Mouse (Mus musculus) limb, embryonic 14.5 days (tissue): ENCODE results near the gene Phf6. TPM values are rescaled to one million over a fixed set of nuclear protein-coding genes. Genes with fewer than 3 reads are reported as not detected.

Source experiments
- ATAC-seq: fragments of 200-750 bp; cut with Nextera tagmentation; 2 replicates; pipeline ENCODE4 v1.8.0; 2017; ENCODE audit warnings: low read depth, moderate number of reproducible peaks, moderate TSS enrichment; ENCODE audit not compliant: low FRiP score
- DNase-seq: peaks from one replicate; pipeline ENCODE4 v3.0.0-alpha.2; 2015; ENCODE audit warnings: low spot score
- H3K27ac ChIP-seq: fragments of 300-500 bp; sonication (generic); replicated peaks from 2 replicates; pipeline ENCODE4 v1.5.1; 2014; ENCODE audit warnings: low read depth, mild to moderate bottlenecking, low read length, moderate library complexity, mixed read lengths
- H3K27me3 ChIP-seq: fragments of 300-500 bp; sonication (generic); 2 replicates; pipeline ENCODE4 v1.6.1; 2014; ENCODE audit warnings: low read length, mixed read lengths; ENCODE audit not compliant: control insufficient read depth, insufficient read depth
- H3K36me3 ChIP-seq: fragments of 300-500 bp; sonication (generic); 2 replicates; pipeline ENCODE4 v1.6.1; 2014; ENCODE audit warnings: mild to moderate bottlenecking, low read length, moderate library complexity, mixed read lengths; ENCODE audit not compliant: control insufficient read depth, insufficient read depth
- H3K4me1 ChIP-seq: fragments of 300-500 bp; sonication (generic); 2 replicates; pipeline ENCODE4 v1.6.1; 2014; ENCODE audit warnings: antibody characterized with exemption, low read length, mixed read lengths; ENCODE audit not compliant: control insufficient read depth, insufficient read depth
- H3K4me2 ChIP-seq: fragments of 300-500 bp; sonication (generic); replicated peaks from 2 replicates; pipeline ENCODE4 v1.6.1; 2014; ENCODE audit warnings: low read depth, mild to moderate bottlenecking, low read length, moderate library complexity; ENCODE audit not compliant: severe bottlenecking
- H3K4me3 ChIP-seq: fragments of 300-500 bp; sonication (generic); replicated peaks from 2 replicates; pipeline ENCODE4 v1.5.1; 2014; ENCODE audit warnings: low read length
- H3K9ac ChIP-seq: fragments of 300-500 bp; sonication (generic); 2 replicates; pipeline ENCODE4 v1.6.1; 2014; ENCODE audit warnings: mild to moderate bottlenecking, low read depth, low read length, moderate library complexity; ENCODE audit not compliant: severe bottlenecking
- H3K9me3 ChIP-seq: fragments of 300-500 bp; sonication (generic); 2 replicates; pipeline ENCODE4 v1.6.1; 2016; ENCODE audit warnings: low read length; ENCODE audit not compliant: control insufficient read depth
- POLR2A ChIP-seq: fragments of 200-500 bp; IDR thresholded peaks from 2 replicates; pipeline ENCODE4 v1.8.0; 2012; ENCODE audit warnings: inconsistent platforms, mild to moderate bottlenecking, moderate library complexity, borderline replicate concordance; ENCODE audit not compliant: insufficient read depth, insufficient read length; ENCODE audit errors: extremely low read depth
- WGBS: fragments of 180-500 bp; shearing (Covaris S2); extraction: QIAGEN DNeasy Blood & Tissue Kit; methylation state at CpG from one replicate; pipeline ENCODE4 v1.1.7; 2014; 5-methylcytosine and 5-hydroxymethylcytosine counted together
- polyA plus RNA-seq, 2 experiments: library from polyadenylated mRNA; depleted of rRNA in 1 of 2; stranded (reverse) in 1 of 2; unstranded in 1 of 2; fragments of >200 nt; fragmentation: Nextera tagmentation in 1 of 2; extraction: Ambion mirVana in 1 of 2; gene quantifications; 2 replicates each; pipeline versions ENCODE4 v1.2.1 to v1.2.3; 2012 to 2014

Phf6 gene
- polyA plus RNA-seq, 2 experiments, result 26.1 to 40.3 TPM

DNA sequence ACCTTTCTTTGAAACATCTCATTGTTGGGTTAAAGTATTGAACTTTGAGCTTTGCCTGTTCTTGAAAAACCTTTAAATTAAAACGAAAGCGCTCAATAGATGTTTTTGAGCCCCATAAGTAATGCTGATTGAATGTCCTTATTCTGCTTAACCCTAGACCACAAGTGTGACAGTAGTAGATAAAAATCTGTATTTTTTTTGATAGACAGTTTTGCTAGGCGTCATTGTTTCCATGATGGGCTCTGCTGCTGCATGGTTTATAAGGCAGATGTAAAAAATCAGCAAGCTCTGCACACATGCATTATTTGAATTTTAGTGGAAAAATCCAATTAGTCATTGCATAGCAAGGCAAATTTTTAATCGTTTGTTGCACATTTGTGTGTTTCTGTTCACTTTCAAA, 1.8 kb downstream of the Phf6 start:
- Histone ChIP-seq H3K9me3 (no peaks in the 10 kb centered on the region), H3K36me3 (no peaks in the 10 kb centered on the region), H3K27me3 (no peaks in the 10 kb centered on the region), H3K4me1 (no peaks in the 10 kb centered on the region), H3K9ac (peak overlapping the region; percentile 81; the same call in 1 of the 2 replicates), H3K27ac (no peak overlapping the region), H3K4me2 (peak overlapping the region; percentile 54), H3K4me3 (peak overlapping the region; percentile 61)
- TF ChIP-seq POLR2A, result no peak
- no peak for DNase-seq
- no peak for ATAC-seq
- WGBS, result 55% methylated on average over 4 of the region's 4 CpGs

DNA sequence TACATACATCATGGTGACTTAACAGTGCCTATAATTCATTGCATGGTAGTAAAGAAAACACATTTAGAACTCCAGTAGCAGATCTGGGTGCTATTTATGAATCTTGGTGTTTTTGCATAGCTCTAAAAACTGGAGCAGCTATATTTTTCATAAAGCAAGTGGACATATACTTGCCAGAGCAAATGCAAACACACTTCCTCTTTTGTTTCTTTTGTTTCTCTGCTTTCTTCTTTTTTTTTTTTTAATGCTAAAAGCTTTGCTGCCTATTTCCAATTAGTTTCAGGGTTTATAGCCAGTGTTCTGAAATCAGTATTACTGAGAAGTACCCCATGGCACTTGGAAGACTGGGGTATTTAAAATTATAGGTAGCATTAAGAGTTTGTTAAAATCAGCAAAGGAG, 2.6 kb downstream of the Phf6 start:
- Histone ChIP-seq H3K4me3 (no peak overlapping the region), H3K27me3 (no peaks in the 10 kb centered on the region), H3K27ac (no peak overlapping the region), H3K4me2 (no peak overlapping the region; the same call in 1 of the 2 replicates), H3K4me1 (no peaks in the 10 kb centered on the region), H3K9ac (no peak overlapping the region), H3K9me3 (no peaks in the 10 kb centered on the region), H3K36me3 (no peaks in the 10 kb centered on the region)
- DNase-seq (no peak), ATAC-seq (no peak)
- no peak for TF ChIP-seq POLR2A

DNA sequence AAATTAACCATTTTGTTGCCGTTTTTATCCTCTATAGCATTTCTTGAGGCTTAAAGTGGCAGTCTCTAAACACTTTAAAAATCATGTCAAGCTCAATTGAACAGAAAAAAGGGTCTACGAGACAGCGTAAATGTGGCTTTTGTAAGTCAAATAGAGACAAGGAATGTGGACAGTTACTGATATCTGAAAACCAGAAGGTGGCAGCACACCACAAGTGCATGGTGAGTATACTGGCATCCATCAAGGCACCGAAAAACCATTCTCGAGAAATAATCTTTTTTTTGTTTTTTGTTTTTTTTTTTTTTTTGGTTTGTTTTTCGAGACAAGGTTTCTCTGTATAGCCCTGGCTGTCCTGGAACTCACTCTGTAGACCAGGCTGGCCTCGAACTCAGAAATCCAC, 4.5 kb downstream of the Phf6 start:
- Histone ChIP-seq H3K4me2 (no peak overlapping the region), H3K9ac (no peak overlapping the region), H3K4me1 (no peaks in the 10 kb centered on the region), H3K9me3 (no peaks in the 10 kb centered on the region), H3K4me3 (no peak overlapping the region), H3K27me3 (no peaks in the 10 kb centered on the region), H3K36me3 (peaks cover 3% of the 10 kb centered on the region; the same call in 1 of the 2 replicates), H3K27ac (no peak overlapping the region)
- WGBS, result 77% methylated on average over 7 of the region's 7 CpGs
- no peak for TF ChIP-seq POLR2A
- DNase-seq (no peak), ATAC-seq (no peak)

GRCm38 (mm10) chrX:52926726-52927125, 14.7 kb downstream of the Phf6 start:
- H3K27ac ChIP-seq, result no peak overlapping the region
- no peaks in the 10 kb centered on the region for H3K4me1 ChIP-seq
- no peaks in the 10 kb centered on the region for H3K36me3 ChIP-seq
- DNase-seq (no peak), ATAC-seq (no peak)
- no peak overlapping the region for H3K4me2 ChIP-seq
- no peak overlapping the region for H3K4me3 ChIP-seq
- H3K27me3 ChIP-seq, result no peaks in the 10 kb centered on the region
- no peaks in the 10 kb centered on the region for H3K9me3 ChIP-seq
- 83% methylated on average over 9 of the region's 9 CpGs for WGBS
- no peak for TF ChIP-seq POLR2A
- no peak overlapping the region for H3K9ac ChIP-seq

DNA sequence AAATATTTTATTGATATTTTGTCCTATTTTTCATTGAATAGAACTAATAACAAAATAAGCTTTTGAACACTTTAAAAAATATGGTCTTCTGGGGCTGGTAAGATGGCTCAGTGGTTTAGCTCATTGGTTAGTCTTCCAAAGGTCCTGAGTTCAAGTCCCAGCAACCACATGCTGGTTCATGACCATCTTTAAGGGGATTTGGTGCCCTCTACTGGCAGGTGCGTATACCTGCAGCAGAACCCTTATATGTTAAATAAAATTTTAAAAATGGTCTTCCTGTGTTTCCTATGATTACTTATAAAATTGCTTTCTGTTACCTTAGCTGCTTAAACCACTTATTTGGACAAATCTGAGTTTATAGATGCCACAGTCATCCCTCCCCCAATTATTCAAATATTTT, 16.8 kb downstream of the Phf6 start:
- H3K27ac ChIP-seq, result no peak overlapping the region
- no peaks in the 10 kb centered on the region for H3K27me3 ChIP-seq
- DNase-seq (no peak), ATAC-seq (no peak)
- no peak overlapping the region for H3K9ac ChIP-seq
- H3K4me1 ChIP-seq, result no peaks in the 10 kb centered on the region
- no peaks in the 10 kb centered on the region for H3K9me3 ChIP-seq
- WGBS, result 36% methylated on average over 1 of the region's 1 CpGs
- no peak overlapping the region for H3K4me2 ChIP-seq
- no peak for TF ChIP-seq POLR2A
- no peaks in the 10 kb centered on the region for H3K36me3 ChIP-seq
- H3K4me3 ChIP-seq, result no peak overlapping the region

- WGBS, result 65% methylated on average over 3 of the region's 3 CpGs
- H3K9me3 ChIP-seq, result no peaks in the 10 kb centered on the region
- H3K27me3 ChIP-seq, result no peaks in the 10 kb centered on the region
- TF ChIP-seq POLR2A, result no peak
- no peak overlapping the region for H3K9ac ChIP-seq
- no peak overlapping the region for H3K27ac ChIP-seq
- H3K4me3 ChIP-seq, result no peak overlapping the region
- DNase-seq, result no peak
- no peaks in the 10 kb centered on the region for H3K4me1 ChIP-seq
- H3K4me2 ChIP-seq, result no peak overlapping the region
- ATAC-seq, result no peak
- no peaks in the 10 kb centered on the region for H3K36me3 ChIP-seq
Observed at GRCm38 (mm10) chrX:52929779-52930178, 17.7 kb downstream of the Phf6 start.
